Mouse (Mus musculus) c-Kit-negative CD71-positive TER-119-positive erythroid progenitor cells, embryonic 14.5 days (primary cell): ENCODE data around the gene Plekhm3.
"Not testable (repeated sequence)": the region's sequence is repeated elsewhere in the genome, so short reads cannot be mapped to it uniquely, and the experiment has no call there.

Source experiments
- DNase-seq: peaks from one replicate; pipeline ENCODE4 v3.0.0-alpha.2; 2013; ENCODE audit warnings: low read depth, low spot score

The Plekhm3 gene

GRCm38 (mm10) chr1:64956479-64956961, at the start of gene Plekhm3:
Gene Plekhm3 (minus strand): TSS chr1:64956824.
- peak; percentile 54 for DNase-seq

DNA sequence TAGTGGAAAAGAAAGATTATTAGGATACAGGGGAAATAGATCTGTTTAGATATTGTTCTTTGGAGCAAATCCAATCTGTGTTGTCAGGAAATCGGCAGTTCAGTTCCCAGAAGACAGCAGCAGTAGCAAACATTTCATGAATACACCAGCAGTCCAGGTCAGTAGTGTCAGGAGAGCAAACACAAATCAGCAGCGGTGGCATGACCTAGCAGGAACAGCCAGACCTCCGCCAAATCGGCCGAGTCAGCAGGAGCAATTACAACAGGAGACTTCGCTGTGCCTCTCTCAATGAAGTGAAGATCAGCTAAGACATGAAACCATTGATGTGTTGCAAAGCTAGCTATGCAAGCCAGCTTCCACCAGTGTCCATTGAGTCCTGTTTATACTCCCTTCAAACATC, 49.0 kb upstream of the Plekhm3 start:
- no peak for DNase-seq

DNA sequence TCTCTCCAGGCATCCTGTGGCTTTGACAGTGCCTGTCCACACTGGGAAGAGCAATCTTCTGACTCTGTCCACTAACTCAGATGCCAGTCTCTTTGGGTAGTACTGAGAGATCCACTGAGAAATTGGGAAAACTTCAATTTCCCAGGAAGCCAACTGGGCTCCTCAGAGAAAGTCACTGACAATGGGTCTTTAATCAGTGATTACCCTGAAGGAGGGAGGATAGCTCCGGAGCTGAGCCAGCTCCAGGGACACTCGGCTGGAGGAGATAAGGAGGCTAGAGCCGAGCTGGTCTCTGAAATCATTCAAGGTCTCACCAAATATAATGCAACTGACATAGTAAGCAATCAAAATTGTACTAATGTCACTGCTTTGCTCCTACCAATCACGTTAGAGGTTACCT, 47.9 kb upstream of the Plekhm3 start:
- DNase-seq: no peak

DNA sequence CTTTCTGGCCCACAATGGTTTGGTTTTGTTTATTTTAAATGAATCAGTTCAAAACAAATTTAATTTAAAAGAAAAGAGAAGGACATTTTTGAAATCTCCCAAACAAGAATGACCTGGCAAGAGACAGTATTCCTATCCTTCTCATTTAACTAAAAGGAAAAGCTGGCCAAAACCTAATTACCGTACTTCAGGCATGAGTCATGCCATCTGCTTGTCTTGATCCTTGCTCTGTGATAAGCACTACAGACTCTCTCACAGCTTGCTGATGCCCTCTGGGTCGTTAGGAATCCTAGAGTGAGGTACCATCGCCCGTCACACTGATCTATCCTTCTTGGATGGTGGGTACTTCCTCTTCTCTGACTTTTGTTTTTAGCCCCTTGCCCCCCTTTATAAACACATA, 36.6 kb upstream of the Plekhm3 start:
- DNase-seq: no peak

- no peak for DNase-seq
Observed at GRCm38 (mm10) chr1:64988176-64988575, 31.6 kb upstream of the Plekhm3 start.

- DNase-seq: no peak
Observed at GRCm38 (mm10) chr1:64986120-64986519, 29.5 kb upstream of the Plekhm3 start.

- DNase-seq: no peak
Observed at GRCm38 (mm10) chr1:64983247-64983646, 26.6 kb upstream of the Plekhm3 start.

DNA sequence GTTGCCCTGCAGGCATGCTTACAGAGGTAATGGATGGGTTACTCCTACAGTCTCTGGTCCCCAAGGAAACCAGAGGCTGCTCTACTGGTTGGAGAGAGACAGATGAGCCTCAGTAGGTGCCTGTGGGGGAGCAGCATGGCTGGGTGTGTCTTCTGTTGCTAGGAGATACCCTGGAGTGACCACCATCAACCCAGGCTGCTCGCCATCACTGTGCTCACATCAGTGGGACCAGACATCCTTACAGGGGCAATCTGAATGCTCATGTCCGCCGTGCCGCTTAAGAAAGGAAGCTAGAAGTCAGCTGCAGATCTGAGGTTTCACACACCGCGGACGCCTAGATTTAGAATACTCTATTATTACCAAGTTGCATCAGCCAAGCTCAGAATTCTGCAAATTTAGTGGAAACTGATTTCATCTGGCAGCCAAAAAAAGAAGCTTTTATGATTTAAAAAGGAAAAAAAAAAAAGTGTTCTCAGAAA, 21.7 kb upstream of the Plekhm3 start:
- DNase-seq: no peak

DNA sequence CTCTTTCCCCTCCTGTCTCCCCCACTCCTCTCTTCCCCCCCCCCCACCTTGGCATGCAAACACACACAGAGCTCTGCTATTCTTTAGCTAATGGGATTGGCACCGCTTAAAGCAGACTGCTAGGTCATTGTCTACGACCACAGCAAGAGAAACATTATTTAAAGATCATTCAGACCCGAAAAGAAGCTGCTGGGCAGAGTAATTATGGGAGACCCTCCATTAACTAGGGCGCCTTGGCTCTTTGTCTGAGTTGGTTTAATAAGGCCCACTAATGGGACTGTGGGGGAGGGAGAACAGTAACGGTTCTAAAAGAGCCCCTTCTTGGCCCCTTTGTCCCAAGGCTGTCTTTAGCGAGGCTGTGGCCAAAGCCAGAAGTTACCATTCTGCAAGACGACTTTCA, 18.7 kb upstream of the Plekhm3 start:
- DNase-seq: no peak

DNA sequence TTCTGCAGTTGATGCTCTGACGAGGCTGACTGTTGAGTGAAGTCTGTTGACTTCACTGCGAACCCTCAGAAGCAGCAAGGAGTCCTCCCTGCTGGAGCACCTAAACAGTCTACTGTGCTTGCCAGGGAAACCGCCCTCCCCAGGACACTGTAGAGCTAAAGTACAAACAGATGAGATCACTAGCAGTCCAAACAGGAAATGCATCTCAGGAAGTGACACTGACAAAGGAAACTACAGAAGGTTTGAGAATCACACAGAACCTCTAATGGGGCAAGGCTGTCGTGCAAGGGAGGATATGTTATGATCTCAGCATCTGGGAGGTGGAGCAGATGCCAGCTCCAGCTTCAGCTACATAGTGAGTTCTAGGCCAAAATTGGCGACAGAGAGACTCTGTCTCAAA, 14.1 kb upstream of the Plekhm3 start:
- DNase-seq: no peak

DNA sequence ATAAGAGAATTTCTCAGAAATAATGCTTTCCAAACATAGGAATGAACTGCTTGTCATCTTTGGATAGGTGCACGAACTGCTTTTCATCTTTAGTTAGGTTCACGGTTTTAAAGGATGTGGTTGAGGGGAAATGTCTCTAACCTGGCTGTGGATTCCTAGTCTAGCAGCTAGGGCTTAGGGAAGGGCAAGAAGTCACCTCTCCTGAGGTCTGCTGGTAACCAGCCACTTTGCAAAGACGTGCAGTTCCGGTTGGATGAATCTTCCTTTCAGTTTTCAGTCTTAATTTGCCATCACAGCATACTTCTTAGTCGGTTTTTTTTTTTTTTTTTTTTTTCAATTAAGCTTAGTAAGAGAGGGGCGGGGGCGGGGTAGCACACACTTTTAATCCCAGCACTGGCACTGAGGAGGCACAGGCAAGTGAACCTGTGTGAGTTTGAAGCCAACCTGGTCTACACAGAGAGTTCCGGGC, 431 bp upstream of the Plekhm3 start:
- DNase-seq: no peak

GRCm38 (mm10) chr1:64954786-64955185, 1.8 kb downstream of the Plekhm3 start:
- DNase-seq: not testable (repeated sequence)

- DNase-seq: no peak
Observed at GRCm38 (mm10) chr1:64950271-64950670, 6.4 kb downstream of the Plekhm3 start.

DNA sequence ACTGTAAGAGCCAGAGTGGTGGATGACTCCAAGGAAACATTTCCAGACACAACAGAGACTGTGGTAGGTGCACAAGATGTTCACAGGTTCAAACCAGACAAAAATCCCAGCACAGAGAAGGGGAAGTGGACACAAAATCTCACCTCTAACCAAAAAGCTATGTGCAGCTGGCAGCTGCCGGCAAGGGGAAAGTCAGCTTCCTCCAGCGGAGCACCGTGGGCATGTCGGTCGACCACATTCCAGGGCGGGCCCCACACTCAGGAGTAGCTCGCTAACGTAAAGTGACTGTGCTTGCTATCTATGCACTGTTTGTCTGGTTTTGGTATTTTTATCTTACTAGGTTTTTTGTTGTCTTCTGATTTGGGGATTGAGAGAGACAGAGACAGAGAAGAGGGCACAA, 7.2 kb downstream of the Plekhm3 start:
- no peak for DNase-seq

DNA sequence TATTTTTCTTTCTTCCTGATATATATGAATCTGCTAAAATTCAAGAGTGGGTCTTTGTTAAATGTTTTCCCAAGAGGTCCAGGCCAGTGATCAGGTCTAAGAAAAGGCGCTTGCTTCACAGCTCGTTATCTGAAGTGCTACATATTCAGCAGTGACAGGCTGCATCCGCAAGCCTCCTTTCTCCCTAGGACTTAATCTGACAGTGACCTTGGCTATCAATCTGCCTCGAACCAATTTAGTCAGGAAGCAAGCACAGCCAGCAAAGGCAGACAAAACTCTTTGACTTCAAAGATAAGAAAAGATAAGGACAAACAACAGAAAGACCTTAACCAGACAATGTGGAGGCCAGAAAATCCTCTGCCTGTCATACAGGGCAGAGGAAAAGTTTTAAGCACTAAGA, 10.5 kb downstream of the Plekhm3 start:
- DNase-seq: no peak

DNA sequence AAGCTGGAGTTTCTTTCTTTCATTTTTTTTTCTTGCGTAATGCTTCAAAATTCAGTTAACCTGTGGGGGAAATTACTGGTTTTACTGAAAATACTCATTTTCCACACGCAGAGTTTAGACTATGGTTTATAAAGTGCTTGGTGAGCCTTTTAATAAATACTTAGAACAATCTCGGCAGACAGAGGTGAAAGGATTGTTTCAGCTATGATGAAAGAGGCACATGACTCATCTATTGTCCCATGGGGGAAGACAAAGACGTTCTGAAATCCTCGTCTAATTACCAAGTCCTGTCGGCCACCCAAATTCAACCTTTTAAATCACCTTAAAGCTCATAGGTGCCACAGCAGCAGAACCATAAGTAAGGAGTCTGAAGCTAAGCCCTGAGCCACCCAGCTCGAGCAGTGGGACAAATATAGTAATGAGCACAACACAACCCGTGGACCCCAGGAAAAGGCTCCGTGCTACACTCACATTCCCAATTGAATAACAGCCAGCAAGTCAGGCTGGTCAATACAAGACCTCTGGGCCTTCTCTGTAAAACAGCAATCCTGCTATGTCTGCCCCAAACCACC, 11.3 kb downstream of the Plekhm3 start:
- no peak for DNase-seq

GRCm38 (mm10) chr1:64944746-64945145, 11.9 kb downstream of the Plekhm3 start:
- no peak for DNase-seq

DNA sequence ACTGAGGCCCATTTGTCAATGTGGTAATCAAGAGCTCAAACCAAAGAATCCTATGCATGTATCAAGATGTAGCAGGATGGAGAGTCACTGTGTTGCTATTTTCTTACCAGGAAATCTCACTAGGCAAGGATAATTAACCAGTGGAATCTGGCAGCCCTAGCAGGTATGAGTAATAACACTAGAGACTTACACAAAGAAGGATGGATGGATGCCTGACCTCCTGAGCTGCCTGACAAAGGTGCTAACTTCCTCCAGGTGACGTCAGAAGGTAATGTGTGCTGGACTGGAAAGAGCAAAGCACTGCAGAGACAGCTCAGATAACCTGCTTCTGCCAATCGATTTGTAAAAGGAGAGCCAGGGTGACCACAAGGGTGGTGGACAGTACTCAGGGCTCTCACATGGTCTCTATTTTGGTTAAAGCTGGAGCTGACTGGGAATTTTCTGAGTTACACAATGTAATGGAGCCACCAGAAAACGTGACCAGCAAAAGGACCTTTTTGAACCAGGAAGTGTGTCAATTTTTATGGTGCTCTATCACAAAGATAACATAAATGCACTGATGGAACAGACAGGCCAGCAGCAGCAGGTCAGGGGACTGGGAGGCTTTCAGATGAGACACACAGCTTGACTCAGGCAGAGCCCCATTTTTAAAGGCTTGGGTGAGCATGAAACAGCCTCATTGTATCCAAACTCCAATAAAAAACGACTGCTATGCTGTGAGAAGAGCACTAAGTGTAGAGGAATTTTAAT, 14.4 kb downstream of the Plekhm3 start:
- no peak for DNase-seq

DNA sequence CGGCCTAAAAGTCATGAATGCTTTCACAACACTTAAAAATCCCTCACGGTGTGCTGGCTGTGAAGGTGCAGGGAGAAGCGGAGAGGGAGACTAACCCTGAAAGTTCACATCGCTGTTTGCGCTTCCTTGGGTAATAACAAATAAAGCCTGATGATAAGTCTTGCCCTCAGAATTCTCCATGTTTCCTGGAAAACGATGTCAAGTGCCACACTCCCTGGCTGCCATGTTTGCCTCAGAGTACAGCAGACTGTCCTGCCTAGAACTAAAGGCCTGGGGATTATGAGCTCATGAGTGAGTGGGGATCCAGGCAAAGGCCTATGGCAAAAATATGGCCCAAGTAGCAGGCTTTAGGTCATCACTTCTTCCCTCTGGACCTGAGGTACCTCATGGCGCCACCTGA, 17.7 kb downstream of the Plekhm3 start:
- no peak for DNase-seq

GRCm38 (mm10) chr1:64937692-64938091, 18.9 kb downstream of the Plekhm3 start:
- DNase-seq: no peak

GRCm38 (mm10) chr1:64932921-64933320, 23.7 kb downstream of the Plekhm3 start:
- no peak for DNase-seq

DNA sequence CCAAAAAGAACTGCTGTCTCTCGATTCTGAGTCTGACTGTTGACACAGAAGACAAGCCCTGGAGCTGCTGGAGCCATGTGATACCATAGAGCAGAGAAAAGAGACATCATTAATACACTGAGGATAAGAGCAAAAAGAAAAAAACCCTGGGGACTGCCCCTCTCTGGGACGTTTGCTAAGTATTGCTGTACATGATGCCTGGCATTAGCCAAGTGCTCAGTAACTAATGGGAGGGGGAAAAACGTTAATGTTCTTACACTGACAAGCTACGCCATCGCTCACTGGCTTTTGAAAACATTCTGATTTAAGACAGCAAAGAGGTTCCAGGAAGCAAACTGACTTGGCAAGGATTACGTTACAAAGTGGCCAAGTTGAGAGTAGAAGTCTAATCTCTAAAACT, 26.5 kb downstream of the Plekhm3 start:
- DNase-seq: no peak

GRCm38 (mm10) chr1:64929673-64930072, 27.0 kb downstream of the Plekhm3 start:
- no peak for DNase-seq
